Mouse (Mus musculus) olfactory bulb, adult 2 months (tissue): ENCODE data around the gene Tsc1.

ENCODE experiments used
- CTCF ChIP-seq: fragments of 200-500 bp; IDR thresholded peaks from 2 replicates; pipeline ENCODE4 v1.5.1; 2012; ENCODE audit warnings: low read depth, mild to moderate bottlenecking, low read length, moderate library complexity; ENCODE audit not compliant: insufficient read depth
- POLR2A ChIP-seq: fragments of 200-500 bp; IDR thresholded peaks from 2 replicates; pipeline ENCODE4 v1.6.1; 2012; ENCODE audit warnings: mild to moderate bottlenecking, low read depth, low read length, moderate library complexity; ENCODE audit not compliant: insufficient read depth

GRCm38 (mm10) chr2:28680710-28681109 lies 39.7 kb downstream of the Tsc1 start:
- TF ChIP-seq CTCF (no peak), POLR2A (no peak)
